Mouse (Mus musculus): ENCODE measurements around the gene Insyn1.

GRCm38 (mm10) chr9:58458856-58459553 lies 29.4 kb upstream of the Insyn1 start:
- TF ChIP-seq CTCF (conservative IDR thresholded peaks at IDR 0.05 in 1 of 2, IDR thresholded peaks at IDR 0.05 in 1 of 2; ENCODE audit: low read depth in 2 of 2, low read length in 2 of 2): no peak
- no peak for TF ChIP-seq POLR2A (IDR thresholded peaks at IDR 0.05; ENCODE audit: low read depth, low read length)
- TF ChIP-seq MAFK (IDR thresholded peaks at IDR 0.05; ENCODE audit: insufficient replicate concordance, low read length): no peak
- no peak for TF ChIP-seq ZKSCAN1 (IDR thresholded peaks at IDR 0.05; ENCODE audit: borderline replicate concordance, low read depth, low read length)
- TF ChIP-seq ZNF384 (IDR thresholded peaks at IDR 0.05; ENCODE audit: low read depth, low read length): no peak
- TF ChIP-seq JUN (IDR thresholded peaks at IDR 0.05; ENCODE audit: insufficient read depth, low read depth, low read length): no peak
- no peak for TF ChIP-seq ETS1 (conservative IDR thresholded peaks at IDR 0.05; ENCODE audit: low read depth, low read length)
- TF ChIP-seq BHLHE40 (IDR thresholded peaks at IDR 0.05; ENCODE audit: low read depth, low read length): no peak
- TF ChIP-seq E2F4 (IDR thresholded peaks at IDR 0.05; ENCODE audit: insufficient replicate concordance, low read depth, low read length): no peak

Measured in CH12.LX (cell line).